Mouse (Mus musculus): ENCODE measurements around the gene Tnc.
"Not testable (repeated sequence)": the region's sequence is repeated elsewhere in the genome, so short reads cannot be mapped to it uniquely, and the experiment has no call there.

Tnc gene

GRCm38 (mm10) chr4:63971762-63972161, 75.1 kb downstream of the Tnc start:
- ATAC-seq (ENCODE audit: insufficient number of reproducible peaks, low FRiP score, low TSS enrichment): peak; percentile 76

GRCm38 (mm10) chr4:63970925-63971324, 75.9 kb downstream of the Tnc start:
- 0 out of 2 replicates have a peak, but pooled peaks have one; percentile 5 for ATAC-seq (ENCODE audit: insufficient number of reproducible peaks, low FRiP score, low TSS enrichment)

GRCm38 (mm10) chr4:63969891-63970290, 76.9 kb downstream of the Tnc start:
- no peak for ATAC-seq (ENCODE audit: insufficient number of reproducible peaks, low FRiP score, low TSS enrichment)

- ATAC-seq (ENCODE audit: insufficient number of reproducible peaks, low FRiP score, low TSS enrichment): no peak
Observed at GRCm38 (mm10) chr4:63963410-63963809, 83.4 kb downstream of the Tnc start.

- no peak for ATAC-seq (ENCODE audit: insufficient number of reproducible peaks, low FRiP score, low TSS enrichment)
Observed at GRCm38 (mm10) chr4:63961858-63962468, 84.9 kb downstream of the Tnc start.

- ATAC-seq (ENCODE audit: insufficient number of reproducible peaks, low FRiP score, low TSS enrichment): no peak
Observed at GRCm38 (mm10) chr4:63958601-63959000, 88.2 kb downstream of the Tnc start.

- ATAC-seq (ENCODE audit: insufficient number of reproducible peaks, low FRiP score, low TSS enrichment): no peak
Observed at GRCm38 (mm10) chr4:63950054-63950453, 96.8 kb downstream of the Tnc start.

- not testable (repeated sequence) for ATAC-seq (ENCODE audit: insufficient number of reproducible peaks, low FRiP score, low TSS enrichment)
Observed at GRCm38 (mm10) chr4:63948688-63949073, 98.1 kb downstream of the Tnc start.

GRCm38 (mm10) chr4:63948066-63948687, 98.6 kb downstream of the Tnc start:
- peak; percentile 89 for ATAC-seq (ENCODE audit: insufficient number of reproducible peaks, low FRiP score, low TSS enrichment)

- no peak for ATAC-seq (ENCODE audit: insufficient number of reproducible peaks, low FRiP score, low TSS enrichment)
Observed at GRCm38 (mm10) chr4:63943813-63944212, 103.0 kb downstream of the Tnc start.

GRCm38 (mm10) chr4:63942875-63943274, 103.9 kb downstream of the Tnc start:
- no peak for ATAC-seq (ENCODE audit: insufficient number of reproducible peaks, low FRiP score, low TSS enrichment)

- ATAC-seq (ENCODE audit: insufficient number of reproducible peaks, low FRiP score, low TSS enrichment): no peak
Observed at GRCm38 (mm10) chr4:63941420-63941819, 105.4 kb downstream of the Tnc start.

GRCm38 (mm10) chr4:63939428-63939827, 107.4 kb downstream of the Tnc start:
- ATAC-seq (ENCODE audit: insufficient number of reproducible peaks, low FRiP score, low TSS enrichment): no peak

GRCm38 (mm10) chr4:63935960-63936359, 110.9 kb downstream of the Tnc start:
- ATAC-seq (ENCODE audit: insufficient number of reproducible peaks, low FRiP score, low TSS enrichment): no peak

GRCm38 (mm10) chr4:63935314-63935713, 111.5 kb downstream of the Tnc start:
- no peak for ATAC-seq (ENCODE audit: insufficient number of reproducible peaks, low FRiP score, low TSS enrichment)

GRCm38 (mm10) chr4:63930863-63931262, 116.0 kb downstream of the Tnc start:
- no peak for ATAC-seq (ENCODE audit: insufficient number of reproducible peaks, low FRiP score, low TSS enrichment)

- no peak for ATAC-seq (ENCODE audit: insufficient number of reproducible peaks, low FRiP score, low TSS enrichment)
Observed at GRCm38 (mm10) chr4:63929490-63929889, 117.3 kb downstream of the Tnc start.

GRCm38 (mm10) chr4:63928192-63928591, 118.6 kb downstream of the Tnc start:
- no peak for ATAC-seq (ENCODE audit: insufficient number of reproducible peaks, low FRiP score, low TSS enrichment)

- ATAC-seq (ENCODE audit: insufficient number of reproducible peaks, low FRiP score, low TSS enrichment): no peak
Observed at GRCm38 (mm10) chr4:63917181-63917580, 129.6 kb downstream of the Tnc start.

GRCm38 (mm10) chr4:63916753-63917152, 130.1 kb downstream of the Tnc start:
- ATAC-seq (ENCODE audit: insufficient number of reproducible peaks, low FRiP score, low TSS enrichment): no peak

- no peak for ATAC-seq (ENCODE audit: insufficient number of reproducible peaks, low FRiP score, low TSS enrichment)
Observed at GRCm38 (mm10) chr4:63916288-63916687, 130.5 kb downstream of the Tnc start.

Measured in cerebellum, adult (tissue).